Mouse (Mus musculus): Measurements from ENCODE around the gene Arl10.

- TF ChIP-seq CTCF (IDR thresholded peaks at IDR 0.05; ENCODE audit: control insufficient read depth, insufficient read depth, insufficient read length) (no peak), CEBPB (IDR thresholded peaks at IDR 0.05; ENCODE audit: low read depth) (no peak), USF1 (IDR thresholded peaks at IDR 0.05; ENCODE audit: low read depth) (no peak)
Observed at GRCm38 (mm10) chr13:54585831-54586230, 11.0 kb downstream of the Arl10 start.

Measured in C2C12 (cell line).